Mouse (Mus musculus): ENCODE results near the gene Fam193a. TPM values are rescaled to one million over a fixed set of nuclear protein-coding genes. Genes with fewer than 3 reads are reported as not detected.

The Fam193a gene
- polyA plus RNA-seq, 1 experiment from 2014 or later = 8.7 TPM

DNA sequence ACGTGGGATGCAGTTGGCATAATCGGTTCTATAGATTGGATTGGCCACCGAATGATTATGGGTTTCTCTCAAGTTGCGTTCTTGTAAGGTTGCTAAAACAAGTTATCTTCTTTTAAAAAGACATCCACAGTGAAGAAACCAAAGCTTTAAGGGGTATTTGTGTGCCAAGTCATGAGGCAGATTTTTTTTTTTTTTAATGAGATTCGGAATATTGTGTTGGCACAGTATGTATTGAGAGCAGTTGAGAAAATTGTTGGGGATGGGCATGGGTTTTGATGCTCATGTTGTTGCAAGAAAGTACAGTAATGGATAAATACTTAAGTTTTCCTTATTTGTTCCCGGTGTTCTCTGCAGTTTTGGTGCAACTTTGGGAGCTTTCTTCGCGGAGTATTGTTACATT, 1.1 kb downstream of the Fam193a start:
- peak overlapping the region; percentile 92 for H3K4me3 ChIP-seq (replicated peaks; ENCODE audit: low read length)
- WGBS = 23% methylated on average over 8 of the region's 8 CpGs
- H3K4me1 ChIP-seq (ENCODE audit: control insufficient read depth, insufficient read depth, low read length) = peaks cover 11% of the 10 kb centered on the region
- H3K36me3 ChIP-seq (ENCODE audit: control insufficient read depth, insufficient read depth, low read length) = no peaks in the 10 kb centered on the region
- peak overlapping the region; percentile 97 for H3K9ac ChIP-seq (ENCODE audit: low read length)
- H3K27me3 ChIP-seq (ENCODE audit: control insufficient read depth, insufficient read depth, low read length) = no peaks in the 10 kb centered on the region
- no peak for ATAC-seq (ENCODE audit: insufficient read depth, low FRiP score)
- no peak overlapping the region for H3K27ac ChIP-seq (ENCODE audit: low read length)
- H3K9me3 ChIP-seq (replicated peaks; ENCODE audit: control insufficient read depth, low read length) = no peaks in the 10 kb centered on the region
- peak overlapping the region; percentile 84 for H3K4me2 ChIP-seq (ENCODE audit: low read depth, low read length)

DNA sequence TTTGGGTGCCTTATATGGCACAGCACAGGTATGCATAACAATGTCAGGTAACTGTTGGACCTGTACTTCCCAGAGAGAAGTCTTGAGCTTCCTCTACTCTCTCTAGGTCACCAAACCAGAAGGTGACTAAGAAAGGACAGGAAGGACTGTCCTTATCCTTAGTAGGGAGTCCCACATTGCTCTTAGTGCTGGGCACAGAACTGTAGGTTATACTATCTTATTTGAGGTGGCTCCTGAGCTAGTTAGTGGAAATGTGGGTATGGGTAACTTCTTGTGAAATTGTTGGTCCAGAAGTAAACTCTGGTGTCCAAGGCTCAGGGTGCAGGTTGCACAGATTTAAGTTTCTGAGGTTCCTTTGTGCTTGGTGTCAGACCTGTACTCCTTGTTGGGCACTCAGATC, 2.4 kb downstream of the Fam193a start:
- Histone ChIP-seq H3K36me3 (ENCODE audit: control insufficient read depth, insufficient read depth, low read length) (no peaks in the 10 kb centered on the region), H3K27ac (ENCODE audit: low read length) (no peak overlapping the region), H3K9me3 (replicated peaks; ENCODE audit: control insufficient read depth, low read length) (no peaks in the 10 kb centered on the region), H3K27me3 (ENCODE audit: control insufficient read depth, insufficient read depth, low read length) (no peaks in the 10 kb centered on the region), H3K4me3 (replicated peaks; ENCODE audit: low read length) (no peak overlapping the region), H3K4me1 (ENCODE audit: control insufficient read depth, insufficient read depth, low read length) (peaks cover 11% of the 10 kb centered on the region), H3K9ac (ENCODE audit: low read length) (no peak overlapping the region), H3K4me2 (ENCODE audit: low read depth, low read length) (no peak overlapping the region)
- ATAC-seq (ENCODE audit: insufficient read depth, low FRiP score) = no peak

- Histone ChIP-seq H3K27ac (ENCODE audit: low read length) (no peak overlapping the region), H3K4me2 (ENCODE audit: low read depth, low read length) (no peak overlapping the region), H3K36me3 (ENCODE audit: control insufficient read depth, insufficient read depth, low read length) (no peaks in the 10 kb centered on the region), H3K4me1 (ENCODE audit: control insufficient read depth, insufficient read depth, low read length) (peaks cover 11% of the 10 kb centered on the region), H3K27me3 (ENCODE audit: control insufficient read depth, insufficient read depth, low read length) (no peaks in the 10 kb centered on the region), H3K9me3 (replicated peaks; ENCODE audit: control insufficient read depth, low read length) (no peaks in the 10 kb centered on the region), H3K4me3 (replicated peaks; ENCODE audit: low read length) (no peak overlapping the region), H3K9ac (ENCODE audit: low read length) (no peak overlapping the region)
- ATAC-seq (ENCODE audit: insufficient read depth, low FRiP score) = no peak
These were observed 2.8 kb downstream of the Fam193a start for GRCm38 (mm10) chr5:34372541-34372940.

GRCm38 (mm10) chr5:34378787-34379186, 9.1 kb downstream of the Fam193a start:
- no peak overlapping the region for H3K4me3 ChIP-seq (replicated peaks; ENCODE audit: low read length)
- no peaks in the 10 kb centered on the region for H3K4me1 ChIP-seq (ENCODE audit: control insufficient read depth, insufficient read depth, low read length)
- H3K4me2 ChIP-seq (ENCODE audit: low read depth, low read length) = no peak overlapping the region
- no peak overlapping the region for H3K9ac ChIP-seq (ENCODE audit: low read length)
- H3K9me3 ChIP-seq (replicated peaks; ENCODE audit: control insufficient read depth, low read length) = no peaks in the 10 kb centered on the region
- H3K27ac ChIP-seq (ENCODE audit: low read length) = no peak overlapping the region
- no peaks in the 10 kb centered on the region for H3K36me3 ChIP-seq (ENCODE audit: control insufficient read depth, insufficient read depth, low read length)
- H3K27me3 ChIP-seq (ENCODE audit: control insufficient read depth, insufficient read depth, low read length) = no peaks in the 10 kb centered on the region
- no peak for ATAC-seq (ENCODE audit: insufficient read depth, low FRiP score)

DNA sequence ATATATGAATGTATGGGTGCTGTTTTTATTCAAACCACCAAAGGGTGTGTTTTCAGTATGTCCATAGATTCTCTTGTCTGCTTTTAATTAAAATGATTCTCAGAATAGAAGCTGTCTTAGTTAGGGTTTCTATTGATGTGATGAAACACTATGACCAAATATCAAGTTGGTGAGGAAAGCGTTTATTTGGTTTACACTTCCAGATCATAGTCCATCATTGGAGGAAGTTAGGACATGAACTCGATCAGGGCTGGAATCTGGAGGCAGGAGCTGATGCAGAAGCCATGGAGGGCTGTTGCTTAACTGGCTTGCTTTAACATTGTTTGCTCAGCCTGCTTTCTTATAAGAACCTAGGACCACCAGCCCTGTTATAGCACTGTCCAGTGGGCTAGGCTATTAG, 12.0 kb downstream of the Fam193a start:
- ATAC-seq (ENCODE audit: insufficient read depth, low FRiP score) = no peak
- Histone ChIP-seq H3K27ac (ENCODE audit: low read length) (no peak overlapping the region), H3K9ac (ENCODE audit: low read length) (no peak overlapping the region), H3K36me3 (ENCODE audit: control insufficient read depth, insufficient read depth, low read length) (0 out of 2 replicates have a peak, but pooled peaks cover 4% of the 10 kb centered on the region), H3K4me3 (replicated peaks; ENCODE audit: low read length) (no peak overlapping the region), H3K4me1 (ENCODE audit: control insufficient read depth, insufficient read depth, low read length) (no peaks in the 10 kb centered on the region), H3K9me3 (replicated peaks; ENCODE audit: control insufficient read depth, low read length) (peaks cover 5% of the 10 kb centered on the region; the same call in 1 of the 2 replicates), H3K27me3 (ENCODE audit: control insufficient read depth, insufficient read depth, low read length) (no peaks in the 10 kb centered on the region), H3K4me2 (ENCODE audit: low read depth, low read length) (no peak overlapping the region)
- 79% methylated on average over 2 of the region's 2 CpGs for WGBS

GRCm38 (mm10) chr5:34385616-34386015, 15.9 kb downstream of the Fam193a start:
- Histone ChIP-seq H3K27me3 (ENCODE audit: control insufficient read depth, insufficient read depth, low read length) (no peaks in the 10 kb centered on the region), H3K36me3 (ENCODE audit: control insufficient read depth, insufficient read depth, low read length) (0 out of 2 replicates have a peak, but pooled peaks cover 4% of the 10 kb centered on the region), H3K9me3 (replicated peaks; ENCODE audit: control insufficient read depth, low read length) (peaks cover 5% of the 10 kb centered on the region; the same call in 1 of the 2 replicates), H3K4me3 (replicated peaks; ENCODE audit: low read length) (no peak overlapping the region), H3K27ac (ENCODE audit: low read length) (no peak overlapping the region), H3K9ac (ENCODE audit: low read length) (no peak overlapping the region), H3K4me2 (ENCODE audit: low read depth, low read length) (no peak overlapping the region), H3K4me1 (ENCODE audit: control insufficient read depth, insufficient read depth, low read length) (no peaks in the 10 kb centered on the region)
- ATAC-seq (ENCODE audit: insufficient read depth, low FRiP score) = no peak
- WGBS = 96% methylated on average over 5 of the region's 5 CpGs

- Histone ChIP-seq H3K27me3 (ENCODE audit: control insufficient read depth, insufficient read depth, low read length) (no peaks in the 10 kb centered on the region), H3K4me1 (ENCODE audit: control insufficient read depth, insufficient read depth, low read length) (no peaks in the 10 kb centered on the region), H3K4me3 (replicated peaks; ENCODE audit: low read length) (no peak overlapping the region), H3K9me3 (replicated peaks; ENCODE audit: control insufficient read depth, low read length) (peaks cover 5% of the 10 kb centered on the region; the same call in 1 of the 2 replicates), H3K36me3 (ENCODE audit: control insufficient read depth, insufficient read depth, low read length) (0 out of 2 replicates have a peak, but pooled peaks cover 4% of the 10 kb centered on the region), H3K9ac (ENCODE audit: low read length) (no peak overlapping the region), H3K27ac (ENCODE audit: low read length) (no peak overlapping the region), H3K4me2 (ENCODE audit: low read depth, low read length) (no peak overlapping the region)
- 93% methylated on average over 2 of the region's 2 CpGs for WGBS
- ATAC-seq (ENCODE audit: insufficient read depth, low FRiP score) = no peak
These were observed 17.0 kb downstream of the Fam193a start for GRCm38 (mm10) chr5:34386744-34387143.

GRCm38 (mm10) chr5:34393251-34393650, 23.5 kb downstream of the Fam193a start:
- 85% methylated on average over 8 of the region's 8 CpGs for WGBS
- Histone ChIP-seq H3K36me3 (ENCODE audit: control insufficient read depth, insufficient read depth, low read length) (no peaks in the 10 kb centered on the region), H3K9ac (ENCODE audit: low read length) (no peak overlapping the region), H3K4me1 (ENCODE audit: control insufficient read depth, insufficient read depth, low read length) (peaks cover 5% of the 10 kb centered on the region; the same call in 1 of the 2 replicates), H3K27me3 (ENCODE audit: control insufficient read depth, insufficient read depth, low read length) (no peaks in the 10 kb centered on the region), H3K9me3 (replicated peaks; ENCODE audit: control insufficient read depth, low read length) (no peaks in the 10 kb centered on the region), H3K4me2 (ENCODE audit: low read depth, low read length) (no peak overlapping the region), H3K4me3 (replicated peaks; ENCODE audit: low read length) (no peak overlapping the region), H3K27ac (ENCODE audit: low read length) (no peak overlapping the region)
- no peak for ATAC-seq (ENCODE audit: insufficient read depth, low FRiP score)

DNA sequence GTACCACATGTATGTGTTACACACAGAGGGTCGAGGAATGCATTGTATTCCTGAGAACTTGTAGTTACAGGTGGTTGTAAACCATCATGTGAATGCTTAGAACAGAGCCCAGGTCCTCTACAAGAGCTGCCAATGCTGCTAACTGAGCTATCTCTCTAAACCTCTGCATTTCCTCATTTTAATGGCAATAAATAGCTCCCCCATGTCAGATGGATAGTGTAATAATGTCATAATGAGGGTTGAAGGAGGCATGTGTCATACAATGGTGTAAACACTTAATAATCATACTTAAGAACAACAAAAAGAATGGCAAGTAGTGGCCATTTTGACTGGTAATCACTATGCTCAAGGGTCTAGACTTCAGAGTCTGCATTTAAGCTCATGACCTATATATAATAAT, 25.6 kb downstream of the Fam193a start:
- 91% methylated on average over 1 of the region's 1 CpGs for WGBS
- ATAC-seq (ENCODE audit: insufficient read depth, low FRiP score) = no peak

More for the DNA sequence above, 25.6 kb downstream of the Fam193a start:
- Histone ChIP-seq H3K4me2 (ENCODE audit: low read depth, low read length) (no peak overlapping the region), H3K9ac (ENCODE audit: low read length) (no peak overlapping the region), H3K27me3 (ENCODE audit: control insufficient read depth, insufficient read depth, low read length) (no peaks in the 10 kb centered on the region), H3K36me3 (ENCODE audit: control insufficient read depth, insufficient read depth, low read length) (no peaks in the 10 kb centered on the region), H3K4me1 (ENCODE audit: control insufficient read depth, insufficient read depth, low read length) (peaks cover 5% of the 10 kb centered on the region; the same call in 1 of the 2 replicates), H3K4me3 (replicated peaks; ENCODE audit: low read length) (no peak overlapping the region), H3K27ac (ENCODE audit: low read length) (no peak overlapping the region), H3K9me3 (replicated peaks; ENCODE audit: control insufficient read depth, low read length) (no peaks in the 10 kb centered on the region)

Data from stomach, embryonic 16.5 days (tissue).